Mouse (Mus musculus): ENCODE measurements around the gene Ezr. TPM values are rescaled to one million over a fixed set of nuclear protein-coding genes. Genes with fewer than 3 reads are reported as not detected.
"Not testable (repeated sequence)": the region's sequence is repeated elsewhere in the genome, so short reads cannot be mapped to it uniquely, and the experiment has no call there.

Ezr gene
- polyA plus RNA-seq, 1 experiment from 2014 or later = 140 TPM

DNA sequence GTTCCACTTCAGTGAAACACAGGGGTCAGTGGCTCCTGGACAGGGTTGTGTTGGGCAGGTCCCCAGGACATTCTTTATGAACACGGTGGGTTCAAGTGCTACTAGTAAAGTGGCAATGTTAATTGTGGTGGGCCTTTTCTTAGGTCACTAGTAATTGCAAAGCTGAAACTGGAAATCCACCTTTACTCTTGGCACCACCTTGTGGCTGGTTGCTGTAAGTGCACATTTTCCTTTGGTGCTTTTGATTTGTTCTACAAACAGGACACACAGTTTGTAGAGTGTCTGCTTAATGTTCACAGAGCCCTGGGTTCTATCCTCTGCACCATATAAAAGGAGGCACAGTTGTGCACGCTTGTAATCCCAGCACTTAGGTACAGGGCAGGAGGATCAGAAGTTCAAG, 91.0 kb downstream of the Ezr start:
- 9% methylated on average over 2 of the region's 2 CpGs for WGBS
- not testable (repeated sequence) for H3K9me3 ChIP-seq; H3K4me2 ChIP-seq; ATAC-seq (ENCODE audit: borderline replicate concordance, extremely low read depth, low FRiP score, low TSS enrichment); H3K4me1 ChIP-seq; H3K36me3 ChIP-seq; H3K4me3 ChIP-seq; H3K27me3 ChIP-seq; H3K27ac ChIP-seq; H3K9ac ChIP-seq

DNA sequence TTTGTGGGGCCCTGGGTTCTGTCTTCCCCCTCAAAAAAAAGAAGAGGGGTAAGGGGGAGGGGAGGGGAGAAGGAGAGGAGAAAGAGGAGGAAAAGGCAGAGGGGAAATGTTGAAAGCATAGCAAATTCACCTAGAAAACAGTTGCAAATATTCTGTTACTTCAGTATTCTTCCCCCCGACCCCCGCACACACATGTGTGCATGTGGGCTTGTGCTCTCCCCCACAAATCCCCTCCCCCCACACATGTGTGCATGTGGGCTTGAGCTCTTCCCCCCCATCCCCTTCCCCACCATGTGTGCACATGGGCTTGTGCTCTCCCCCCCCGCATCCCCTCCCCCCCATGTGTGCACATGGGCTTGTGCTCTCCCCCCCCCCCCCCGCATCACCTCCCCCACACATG, 93.2 kb downstream of the Ezr start:
- H3K36me3 ChIP-seq = not testable (repeated sequence)

More for the DNA sequence above, 93.2 kb downstream of the Ezr start:
- H3K4me3 ChIP-seq; ATAC-seq (ENCODE audit: borderline replicate concordance, extremely low read depth, low FRiP score, low TSS enrichment); H3K27ac ChIP-seq; H3K4me2 ChIP-seq; H3K9ac ChIP-seq; H3K4me1 ChIP-seq; H3K9me3 ChIP-seq; H3K27me3 ChIP-seq: not testable (repeated sequence)
- 83% methylated on average over 2 of the region's 4 CpGs for WGBS

Other genes starting within 250 kb of the Ezr start
- 34.2 and 36.9 TPM in 2 replicates for gene Dynlt1c, start 181.1 kb downstream of the Ezr start, polyA plus RNA-seq (2015; fragmentation: Nextera tagmentation; extraction: Ambion mirVana)
- 261 and 273 TPM in 2 replicates for gene Dynlt1f, start 126.9 kb downstream of the Ezr start, polyA plus RNA-seq (2015; fragmentation: Nextera tagmentation; extraction: Ambion mirVana)
- gene Sytl3, start 123.7 kb downstream of the Ezr start, polyA plus RNA-seq (2015; fragmentation: Nextera tagmentation; extraction: Ambion mirVana) = 0.44 and 1.1 TPM in 2 replicates
- 40.7 and 43.5 TPM in 2 replicates for gene Rsph3b, start 165.9 kb upstream of the Ezr start, polyA plus RNA-seq (2015; fragmentation: Nextera tagmentation; extraction: Ambion mirVana)
- gene Tagap1, start 178.4 kb upstream of the Ezr start, polyA plus RNA-seq (2015; fragmentation: Nextera tagmentation; extraction: Ambion mirVana) = 49.3 and 54.2 TPM in 2 replicates
- 272 and 279 TPM in 2 replicates for gene Rnaset2b, start 187.8 kb upstream of the Ezr start, polyA plus RNA-seq (2015; fragmentation: Nextera tagmentation; extraction: Ambion mirVana)
- 0.24 TPM in 1 of 2 replicates, not detected in the other for gene Gm49721, start 196.1 kb upstream of the Ezr start, polyA plus RNA-seq (2015; fragmentation: Nextera tagmentation; extraction: Ambion mirVana)
- not detected in 2 replicates for gene Gm1604a, start 242.8 kb upstream of the Ezr start, polyA plus RNA-seq (2015; fragmentation: Nextera tagmentation; extraction: Ambion mirVana)